ENCODE assay signal across 8 mouse cellular contexts in the genomic region with DNA sequence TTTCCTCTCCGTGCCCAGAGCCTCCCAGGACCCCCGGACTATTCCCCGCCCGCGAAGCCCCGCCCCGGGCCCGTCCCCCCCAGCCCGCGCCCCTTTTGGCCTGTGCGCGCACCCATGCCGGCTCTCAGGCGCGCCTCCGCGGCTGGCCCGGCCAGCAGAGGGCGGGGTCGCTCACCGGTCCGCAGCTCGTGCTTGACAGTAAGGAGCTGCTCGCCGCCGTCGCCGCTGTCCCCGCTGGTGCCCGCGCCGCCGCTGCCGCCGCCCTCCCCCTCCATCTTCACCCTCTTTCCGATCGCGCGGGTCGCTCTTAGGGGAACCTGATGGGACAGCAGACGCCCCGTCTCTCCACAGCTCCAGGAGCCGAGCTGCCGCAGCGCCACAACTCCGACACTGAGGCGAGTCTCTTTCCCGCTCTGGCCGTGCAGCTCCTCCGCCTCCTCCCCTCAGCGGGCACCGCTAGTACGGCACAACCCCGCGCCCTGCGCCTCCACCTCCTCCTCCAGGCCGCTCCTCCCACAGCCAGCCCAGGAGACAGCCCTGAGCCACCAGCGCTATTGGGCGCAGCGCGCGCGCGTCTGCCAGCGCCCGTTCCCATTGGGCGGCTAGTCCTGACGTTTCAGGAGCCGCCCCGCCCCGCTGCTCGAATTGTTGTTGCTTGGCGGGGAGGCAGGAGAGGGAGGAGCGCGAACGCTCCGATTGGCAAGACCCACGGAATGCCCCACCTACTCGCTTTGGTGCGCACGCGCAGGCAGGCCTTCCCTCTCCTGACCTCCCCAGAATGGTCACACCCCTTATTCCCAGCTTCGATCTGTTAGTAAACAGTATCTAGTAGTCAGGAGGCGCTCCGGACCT. TPM values are rescaled to one million over a fixed set of nuclear protein-coding genes. Genes with fewer than 3 reads are reported as not detected.
DNase-seq lines count a peak whose midpoint lies in the region; ATAC-seq and TF ChIP-seq lines count a peak whose summit lies in the region.

No protein-coding gene starts in this region.

- peak overlapping the region; percentile 73 for H3K9ac ChIP-seq in heart, embryonic 11.5 days (ENCODE audit: low read depth, low read length)
- H3K9ac ChIP-seq in kidney, embryonic 16.5 days (replicated peaks; ENCODE audit: low read length): peak overlapping the region; percentile 80
- peak overlapping the region; percentile 86 for H3K9ac ChIP-seq in liver, adult 2 months (ENCODE audit: low read depth, low read length)

- peak; percentile 100 for DNase-seq in brain, embryonic 14.5 days (ENCODE audit: low read depth)
- peak; percentile 99 for DNase-seq in liver, adult 2 months (ENCODE audit: extremely low read depth, low read depth, low spot score)
- DNase-seq in splenic B cell, adult 2 months (ENCODE audit: low read depth, low spot score): peak; percentile 99

- H3K36me3 ChIP-seq in C2C12 (ENCODE audit: control insufficient read depth, insufficient read depth) (no peaks in the 10 kb centered on the region), myocyte (ENCODE audit: control insufficient read depth, insufficient read depth) (no peaks in the 10 kb centered on the region)
- no peaks in the 10 kb centered on the region for H3K36me3 ChIP-seq in erythroblast, embryonic 14.5 days (ENCODE audit: control insufficient read depth)
- no peaks in the 10 kb centered on the region for H3K36me3 ChIP-seq in heart, embryonic 11.5 days (ENCODE audit: control insufficient read depth, insufficient read depth, low read length)
- H3K36me3 ChIP-seq in kidney, embryonic 16.5 days (ENCODE audit: insufficient read depth, low read length): no peaks in the 10 kb centered on the region
- H3K36me3 ChIP-seq in liver, adult 2 months (ENCODE audit: control insufficient read depth, insufficient read depth, low read length): no peaks in the 10 kb centered on the region
- H3K36me3 ChIP-seq in splenic B cell, adult 2 months (ENCODE audit: control insufficient read depth, insufficient read depth, low read length, poor library complexity, severe bottlenecking): no peaks in the 10 kb centered on the region

- H3K27me3 ChIP-seq in C2C12 (ENCODE audit: control insufficient read depth, insufficient read depth, insufficient read length) (peaks cover 5% of the 10 kb centered on the region), myocyte (ENCODE audit: control insufficient read depth, insufficient read depth, insufficient read length) (peaks cover under 1% of the 10 kb centered on the region)
- no peaks in the 10 kb centered on the region; the same call in 1 of the 2 replicates for H3K27me3 ChIP-seq in erythroblast, embryonic 14.5 days (ENCODE audit: control insufficient read depth)
- no peaks in the 10 kb centered on the region for H3K27me3 ChIP-seq in heart, embryonic 11.5 days (ENCODE audit: control insufficient read depth, insufficient read depth, low read length)
- no peaks in the 10 kb centered on the region for H3K27me3 ChIP-seq in kidney, embryonic 16.5 days (ENCODE audit: insufficient read depth, low read length)
- no peaks in the 10 kb centered on the region for H3K27me3 ChIP-seq in liver, adult 2 months (ENCODE audit: control insufficient read depth, insufficient read depth, low read length)
- no peaks in the 10 kb centered on the region for H3K27me3 ChIP-seq in splenic B cell, adult 2 months (ENCODE audit: control insufficient read depth, insufficient read depth, low read length, poor library complexity, severe bottlenecking)

- H3ac ChIP-seq in C2C12 (ENCODE audit: control insufficient read depth, insufficient read length, low read depth) (peak overlapping the region; percentile 74), myocyte (ENCODE audit: control insufficient read depth, insufficient read length) (peak overlapping the region; percentile 25)

- no peaks in the 10 kb centered on the region for H3K9me3 ChIP-seq in erythroblast, embryonic 14.5 days (ENCODE audit: control insufficient read depth, low read length)
- H3K9me3 ChIP-seq in heart, embryonic 11.5 days (replicated peaks; ENCODE audit: control insufficient read depth, low read length): no peaks in the 10 kb centered on the region
- peaks cover 5% of the 10 kb centered on the region; the same call in 1 of the 2 replicates for H3K9me3 ChIP-seq in kidney, embryonic 16.5 days (ENCODE audit: low read length)

- WGBS in heart, embryonic 11.5 days (ENCODE audit: insufficient replicate concordance): under 1% methylated on average over 80 of the region's 85 CpGs
- under 1% methylated on average over 73 of the region's 85 CpGs for WGBS in kidney, embryonic 16.5 days
- under 1% methylated on average over 84 of the region's 85 CpGs for WGBS in liver, adult 2 months

- TF ChIP-seq POLR2A in brain, embryonic 14.5 days (IDR thresholded peaks at IDR 0.05; ENCODE audit: borderline replicate concordance, extremely low read depth, insufficient read depth, insufficient read length, poor library complexity, severe bottlenecking): peak; percentile 86; the same call in 1 of the 2 replicates
- peak; percentile 93 for TF ChIP-seq POLR2A in liver, adult 2 months (IDR thresholded peaks at IDR 0.05; ENCODE audit: extremely low read depth, insufficient read depth, low read length)
- peak; percentile 93 for TF ChIP-seq POLR2A in myocyte (IDR thresholded peaks at IDR 0.05; ENCODE audit: insufficient read length, low read depth)

- H3K79me3 ChIP-seq in C2C12 (ENCODE audit: low read depth): no peaks in the 10 kb centered on the region

- H3K79me2 ChIP-seq in C2C12 (ENCODE audit: control insufficient read depth, insufficient read depth) (no peaks in the 10 kb centered on the region), myocyte (ENCODE audit: control insufficient read depth, insufficient read depth) (no peaks in the 10 kb centered on the region)
- 0 out of 2 replicates have a peak, but pooled peaks cover 2% of the 10 kb centered on the region for H3K79me2 ChIP-seq in liver, adult 2 months (ENCODE audit: control insufficient read depth, insufficient read depth, low read length)

- ATAC-seq in heart, embryonic 11.5 days (replicated peaks; ENCODE audit: insufficient number of reproducible peaks, low FRiP score, low TSS enrichment): peak; percentile 99
- peak; percentile 100 for ATAC-seq in kidney, embryonic 16.5 days (ENCODE audit: low FRiP score, low TSS enrichment)

- H3K4me3 ChIP-seq in C2C12 (ENCODE audit: insufficient read depth, poor library complexity, severe bottlenecking) (peak overlapping the region; percentile 44), myocyte (peak overlapping the region; percentile 46)
- peak overlapping the region; percentile 83 for H3K4me3 ChIP-seq in erythroblast, embryonic 14.5 days (replicated peaks)
- H3K4me3 ChIP-seq in heart, embryonic 11.5 days (ENCODE audit: low read depth, low read length): peak overlapping the region; percentile 64
- H3K4me3 ChIP-seq in kidney, embryonic 16.5 days (ENCODE audit: low read length): peak overlapping the region; percentile 74
- H3K4me3 ChIP-seq in liver, adult 2 months (ENCODE audit: insufficient read depth, low read depth, low read length): peak overlapping the region; percentile 75

- peaks cover 41% of the 10 kb centered on the region for H3K4me1 ChIP-seq in erythroblast, embryonic 14.5 days (ENCODE audit: control insufficient read depth)
- peaks cover 5% of the 10 kb centered on the region; the same call in 1 of the 2 replicates for H3K4me1 ChIP-seq in heart, embryonic 11.5 days (ENCODE audit: control insufficient read depth, insufficient read depth, low read length)
- peaks cover 11% of the 10 kb centered on the region; the same call in 1 of the 2 replicates for H3K4me1 ChIP-seq in kidney, embryonic 16.5 days (ENCODE audit: insufficient read depth, low read length)
- peaks cover 4% of the 10 kb centered on the region for H3K4me1 ChIP-seq in liver, adult 2 months (ENCODE audit: control insufficient read depth, insufficient read depth, low read length)

- peak; percentile 87 for TF ChIP-seq CTCF in C2C12 (IDR thresholded peaks at IDR 0.05; ENCODE audit: control insufficient read depth, insufficient read depth, insufficient read length)
- peak; percentile 39; the same call in 1 of the 2 replicates for TF ChIP-seq CTCF in brain, embryonic 14.5 days (IDR thresholded peaks at IDR 0.05; ENCODE audit: borderline replicate concordance, extremely low read depth, insufficient read depth, insufficient read length)
- peak; percentile 64 for TF ChIP-seq CTCF in liver, adult 2 months (IDR thresholded peaks at IDR 0.05; ENCODE audit: low read depth, low read length)

- H3K27ac ChIP-seq in heart, embryonic 11.5 days (ENCODE audit: low read depth, low read length): peak overlapping the region; percentile 92
- H3K27ac ChIP-seq in kidney, embryonic 16.5 days (ENCODE audit: low read length): peak overlapping the region; percentile 95
- peak overlapping the region; percentile 68 for H3K27ac ChIP-seq in liver, adult 2 months (replicated peaks; ENCODE audit: insufficient read depth, low read depth, low read length)

- peak overlapping the region; percentile 81 for H3K4me2 ChIP-seq in heart, embryonic 11.5 days
- H3K4me2 ChIP-seq in kidney, embryonic 16.5 days (replicated peaks; ENCODE audit: low read depth, low read length): peak overlapping the region; percentile 68
- H3K4me2 ChIP-seq in myocyte (ENCODE audit: low read depth): peak overlapping the region; percentile 96

TF ChIP-seq in C2C12, 6 proteins besides CTCF, POLR2A, EP300 and RAD21 (continues in another document):
- TF ChIP-seq MAX (IDR thresholded peaks at IDR 0.05) (no peak), FOSL1 (IDR thresholded peaks at IDR 0.05; ENCODE audit: insufficient read depth, low read length, poor library complexity, severe bottlenecking) (no peak)

TF ChIP-seq in myocyte, 11 proteins besides CTCF, POLR2A, EP300 and RAD21 (continues in another document):
- TF ChIP-seq TCF12 (IDR thresholded peaks at IDR 0.05; ENCODE audit: insufficient read depth, poor library complexity, severe bottlenecking): no peak
- TF ChIP-seq MAX (IDR thresholded peaks at IDR 0.05; ENCODE audit: low read depth): no peak

RNA-seq across cellular contexts. Expression of a gene that starts 2.0 kb away (rescaled TPM):
- polyA plus RNA-seq in C2C12 (2012; fragmentation: generic; extraction: Trizol): 0.92 TPM
- 9.7 and 11.1 TPM in 2 replicates for polyA plus RNA-seq in brain, embryonic 14.5 days (2012; rRNA removed)
- 0.10 and 0.15 TPM in 2 replicates for polyA plus RNA-seq in erythroblast, embryonic 14.5 days (2012)
- 4.7 and 6.1 TPM in 2 replicates for polyA plus RNA-seq in heart, embryonic 11.5 days (2014; fragmentation: Nextera tagmentation; extraction: Ambion mirVana)
- 4.0 TPM in 2 replicates for polyA plus RNA-seq in kidney, embryonic 16.5 days (2015; fragmentation: Nextera tagmentation; extraction: Ambion mirVana)
- total RNA-seq in liver, adult 2 months (2014; rRNA removed): 1.7 and 2.0 TPM in 2 replicates
- 0.24 and 0.29 TPM in 2 replicates for polyA plus RNA-seq in liver, adult 2 months (2012; rRNA removed)
- polyA plus RNA-seq in myocyte (2012; fragmentation: generic; extraction: Trizol): 1.9 TPM

RNA-seq across cellular contexts. Expression of a gene that starts 54.0 kb away (rescaled TPM):
- polyA plus RNA-seq in C2C12 (2012; fragmentation: generic; extraction: Trizol): 34.1 TPM
- polyA plus RNA-seq in brain, embryonic 14.5 days (2012; rRNA removed): 2.3 and 3.2 TPM in 2 replicates
- polyA plus RNA-seq in erythroblast, embryonic 14.5 days (2012): 0.03 TPM in 1 of 2 replicates, not detected in the other
- 1.6 and 2.0 TPM in 2 replicates for polyA plus RNA-seq in heart, embryonic 11.5 days (2014; fragmentation: Nextera tagmentation; extraction: Ambion mirVana)
- polyA plus RNA-seq in kidney, embryonic 16.5 days (2015; fragmentation: Nextera tagmentation; extraction: Ambion mirVana): 3.9 and 4.1 TPM in 2 replicates
- total RNA-seq in liver, adult 2 months (2014; rRNA removed): 28.9 and 36.8 TPM in 2 replicates
- polyA plus RNA-seq in liver, adult 2 months (2012; rRNA removed): 35.2 and 38.5 TPM in 2 replicates
- polyA plus RNA-seq in myocyte (2012; fragmentation: generic; extraction: Trizol): 24.4 TPM

Comparison
In these comparisons a context has a peak if more than half of its experiments do, and no peak if none do; other contexts are left out.
1. Peak in every context shown above with its lines: DNase-seq, ATAC-seq, H3K4me3 ChIP-seq and H3K27ac ChIP-seq.